Mouse (Mus musculus): ENCODE data around the gene Dnase2a. TPM values are rescaled to one million over a fixed set of nuclear protein-coding genes. Genes with fewer than 3 reads are reported as not detected.

Dnase2a gene
- total RNA-seq (2021) = 1 to 10 TPM; 2.8 to 4.1 TPM

DNA sequence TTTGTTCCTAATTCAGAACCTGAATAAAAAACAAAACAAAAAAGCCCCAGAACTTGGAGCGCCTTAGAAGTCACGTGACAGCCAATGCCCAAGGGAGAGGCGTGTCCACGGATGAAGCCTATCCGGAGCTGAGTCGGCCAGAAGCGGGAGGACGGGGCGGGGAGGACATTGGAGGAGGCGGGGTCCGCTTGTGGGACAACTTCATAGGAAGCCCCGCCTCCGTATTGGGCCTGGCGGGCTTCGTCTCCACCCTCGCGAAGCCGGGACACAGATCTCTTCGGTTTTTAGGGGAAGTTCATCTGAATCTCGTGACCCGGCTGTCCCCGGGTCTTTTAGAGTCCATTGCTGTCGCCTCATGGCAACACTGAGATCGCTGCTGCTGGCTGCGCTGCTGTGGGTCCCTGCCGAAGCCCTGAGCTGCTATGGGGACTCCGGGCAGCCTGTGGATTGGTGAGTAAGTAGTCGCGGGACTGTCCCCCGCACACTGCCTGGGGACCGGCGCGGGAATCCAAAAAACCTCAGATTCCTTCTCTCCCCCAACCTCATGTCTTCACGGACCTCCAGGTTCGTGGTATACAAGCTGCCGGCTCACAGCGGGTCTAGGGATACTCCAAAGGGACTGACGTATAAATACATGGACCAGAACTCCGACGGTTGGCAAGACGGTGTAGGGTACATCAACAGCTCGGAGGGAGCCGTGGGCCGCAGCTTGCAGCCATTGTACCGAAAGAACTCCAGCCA lies at the start of gene Dnase2a:
Gene Dnase2a (plus strand): TSS at position 140 of the 741 bp plus-strand sequence.
- intact Hi-C loops (cut with DNase I) = no loop called here
- DNase-seq = peak; percentile 95

DNA sequence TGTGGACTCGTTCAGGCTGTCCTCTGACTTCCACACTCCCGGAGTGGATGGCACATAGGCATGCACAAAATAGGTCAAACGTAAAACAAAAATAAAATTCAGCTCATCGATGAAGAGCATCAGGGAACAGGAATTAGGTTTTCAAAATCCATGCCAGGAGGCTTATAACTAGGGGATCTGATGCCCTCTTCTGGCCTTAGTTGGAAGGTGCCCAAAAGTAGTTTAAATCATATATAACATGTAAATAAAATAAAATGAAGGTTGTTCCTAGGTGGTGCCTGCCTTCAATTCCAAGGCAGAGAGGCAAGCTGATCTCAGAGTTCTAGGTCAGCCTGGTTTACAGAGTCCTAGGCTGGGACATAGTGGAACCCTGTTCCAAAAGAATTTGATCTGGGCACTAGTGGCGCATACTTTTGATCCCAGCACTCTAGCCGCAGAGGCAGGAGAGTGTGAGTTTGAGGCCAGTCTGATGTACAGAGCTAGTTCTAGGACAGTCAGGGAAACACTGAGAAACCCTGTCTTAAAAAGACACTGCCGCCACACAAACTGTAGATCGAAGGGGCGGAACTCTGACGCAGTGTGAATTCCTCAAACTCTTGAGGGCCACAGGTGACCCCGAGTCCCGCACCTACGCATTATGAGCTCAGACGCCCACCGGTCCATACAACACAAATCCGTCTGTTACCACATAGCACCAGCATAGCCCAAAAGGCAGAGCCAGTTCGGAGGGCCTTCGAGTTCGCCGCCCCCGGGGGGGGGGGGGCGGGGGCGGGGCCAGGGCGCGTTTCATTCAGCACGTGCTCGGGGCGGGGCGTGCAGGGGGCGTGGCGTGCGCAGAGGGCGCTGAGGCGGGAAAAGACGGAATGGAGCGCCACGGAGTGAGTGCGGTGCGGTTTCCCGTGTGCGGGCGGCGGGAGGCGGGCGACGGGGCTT lies 36.7 kb upstream of the Dnase2a start, which contains the start of gene Syce2:
Gene Syce2 (plus strand): TSS at position 736 of the 933 bp plus-strand sequence.
- peak; percentile 74 for DNase-seq
- intact Hi-C loops (cut with DNase I) = no loop called here

DNA sequence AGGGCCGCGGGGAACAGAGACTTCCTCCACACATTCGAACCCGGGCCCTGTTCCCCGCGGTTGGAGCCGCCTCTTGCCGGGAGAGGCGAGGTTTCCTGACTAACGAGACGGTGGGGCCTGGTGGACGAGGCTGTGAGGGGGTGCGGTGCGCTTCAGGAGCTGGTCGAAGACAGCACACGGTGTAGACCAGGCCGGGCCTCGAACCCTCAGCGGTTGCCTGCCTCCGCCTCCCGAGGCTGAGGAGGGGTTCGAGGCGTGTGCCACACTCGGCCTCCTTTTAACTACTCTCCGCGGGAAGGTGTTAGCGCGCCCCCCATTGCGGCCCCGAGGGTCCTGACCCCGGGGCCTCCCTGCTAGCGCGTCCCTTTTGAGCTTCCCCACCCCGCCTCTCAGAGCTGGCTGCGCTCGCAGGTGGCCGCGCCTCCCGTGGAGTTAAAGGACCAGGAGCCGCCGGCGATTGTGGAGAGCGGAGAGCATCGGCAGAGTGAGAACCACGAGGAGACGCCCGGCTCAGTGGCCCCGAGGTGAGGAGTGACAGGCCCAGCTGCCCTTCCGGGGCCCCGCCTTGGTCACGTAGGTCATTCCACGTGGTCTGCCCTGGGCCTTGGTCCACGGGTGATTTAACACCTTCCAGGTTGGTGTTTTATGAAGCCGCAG lies 35.9 kb upstream of the Dnase2a start:
- intact Hi-C loops (cut with DNase I) = no loop called here
- DNase-seq = peak; percentile 27

DNA sequence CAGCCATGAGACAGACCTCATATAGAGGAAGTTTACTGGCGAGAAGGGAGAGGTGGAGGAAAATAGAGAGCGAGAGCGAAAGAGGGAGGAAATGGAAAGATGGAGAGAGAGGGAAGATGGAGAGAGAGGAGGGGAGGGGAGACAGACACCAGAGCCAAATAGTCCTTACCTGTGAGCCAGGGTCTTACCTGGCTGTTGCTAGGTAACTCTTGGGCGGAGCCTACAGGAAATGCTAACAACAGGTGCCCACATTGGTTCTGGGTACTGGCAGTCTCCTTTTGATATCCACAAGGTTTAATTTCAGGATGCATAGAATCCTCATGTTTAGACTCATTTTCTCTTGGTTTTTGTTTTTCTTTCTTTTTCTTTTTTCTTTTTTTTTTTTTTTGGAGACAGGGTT lies 35.3 kb upstream of the Dnase2a start:
- intact Hi-C loops (cut with DNase I) = no loop called here
- DNase-seq = no peak

DNA sequence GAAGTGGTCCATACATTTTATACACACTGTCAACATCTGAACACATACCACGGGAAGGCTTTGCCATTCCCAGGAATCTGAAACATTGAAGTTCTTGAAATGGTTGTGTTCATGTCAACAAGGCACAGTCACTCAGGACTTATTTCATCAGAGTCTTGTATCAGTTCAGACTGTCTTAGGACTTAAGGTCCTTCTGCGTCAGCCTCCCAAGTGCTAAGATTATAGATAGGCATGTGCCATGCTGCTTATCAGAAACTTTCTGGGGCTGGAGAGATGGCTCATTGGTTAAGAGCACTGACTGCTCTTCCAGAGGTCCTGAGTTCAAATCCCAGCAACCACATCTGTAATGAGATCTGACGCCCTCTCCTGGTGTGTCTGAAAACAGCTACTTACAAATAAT lies 34.0 kb upstream of the Dnase2a start:
- DNase-seq = no peak
- intact Hi-C loops (cut with DNase I) = no loop called here

DNA sequence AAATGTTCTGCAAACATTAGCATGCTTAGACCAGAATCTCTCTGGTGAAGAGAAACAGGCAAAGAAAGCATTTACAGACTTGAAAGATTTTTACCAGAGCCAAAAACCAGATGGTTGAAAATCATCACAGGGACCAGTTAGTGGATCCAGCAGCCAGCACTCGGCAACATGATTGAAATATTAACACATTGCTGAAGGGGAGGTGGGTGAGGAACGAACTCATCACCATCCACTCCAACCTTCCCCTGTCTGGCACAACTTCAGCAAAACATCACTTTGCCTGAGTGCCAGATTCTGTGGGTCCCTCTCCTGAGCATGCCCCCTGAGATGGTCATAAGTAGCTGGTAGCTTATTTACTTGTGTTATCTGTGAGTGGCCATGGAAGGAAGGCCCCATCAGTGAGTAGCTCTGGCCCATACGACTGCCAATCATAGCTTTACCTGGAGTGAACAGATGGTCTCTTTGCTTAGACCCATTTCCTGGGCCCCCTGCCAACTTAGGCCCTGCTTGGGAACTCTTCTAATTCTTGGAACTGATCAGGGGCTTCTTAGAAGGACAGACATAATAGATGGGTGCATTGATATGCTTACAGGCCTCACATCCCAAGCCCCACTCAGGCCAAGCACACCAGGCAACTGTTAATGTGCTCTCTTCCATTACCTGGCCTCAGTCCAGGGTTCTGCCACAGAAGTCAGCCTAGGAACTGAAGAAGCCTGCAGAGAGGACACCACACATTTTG lies 30.9 kb upstream of the Dnase2a start:
- peak; percentile 80 for DNase-seq
- intact Hi-C loops (cut with DNase I) = no loop called here

DNA sequence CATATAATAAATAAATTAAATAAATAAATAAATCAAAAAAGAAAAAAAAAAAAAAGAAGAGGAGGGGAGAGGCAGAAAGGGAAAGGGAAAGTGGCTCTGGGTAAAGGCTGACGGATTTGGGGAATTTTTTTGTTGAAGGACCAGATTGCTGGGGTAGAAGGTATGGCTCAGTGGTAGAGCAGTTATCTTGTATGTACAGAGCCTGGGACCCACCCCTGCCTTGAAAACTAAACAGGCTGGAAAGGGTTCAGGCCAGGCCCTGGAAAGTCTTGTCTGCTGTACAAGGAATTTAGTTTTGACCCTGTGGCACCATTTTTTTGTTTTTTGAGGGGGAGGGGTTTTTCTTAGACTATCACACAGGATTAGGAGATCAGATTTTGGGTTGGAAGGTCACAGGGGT lies 29.4 kb upstream of the Dnase2a start:
- no peak for DNase-seq
- intact Hi-C loops (cut with DNase I) = no loop called here

DNA sequence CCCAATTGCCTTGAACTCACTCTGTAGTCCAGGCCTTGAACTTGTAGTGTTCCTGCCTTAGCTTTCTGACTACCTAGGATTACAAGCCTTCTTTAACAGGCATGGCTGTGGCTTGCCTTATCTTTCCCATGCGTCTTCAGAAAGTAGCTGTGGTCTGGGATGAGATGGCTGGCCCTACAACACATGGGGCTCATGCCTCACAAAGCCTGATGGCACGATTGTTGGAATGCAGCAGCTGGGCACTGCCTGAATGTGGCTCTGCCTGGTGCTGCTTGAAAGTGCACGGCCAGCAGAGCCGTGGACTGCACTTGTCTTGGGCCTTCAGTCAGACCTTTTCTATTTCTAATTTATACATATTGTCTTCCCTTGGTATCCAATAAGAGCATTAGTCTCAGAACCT lies 23.6 kb upstream of the Dnase2a start:
- DNase-seq = no peak
- intact Hi-C loops (cut with DNase I) = no loop called here

DNA sequence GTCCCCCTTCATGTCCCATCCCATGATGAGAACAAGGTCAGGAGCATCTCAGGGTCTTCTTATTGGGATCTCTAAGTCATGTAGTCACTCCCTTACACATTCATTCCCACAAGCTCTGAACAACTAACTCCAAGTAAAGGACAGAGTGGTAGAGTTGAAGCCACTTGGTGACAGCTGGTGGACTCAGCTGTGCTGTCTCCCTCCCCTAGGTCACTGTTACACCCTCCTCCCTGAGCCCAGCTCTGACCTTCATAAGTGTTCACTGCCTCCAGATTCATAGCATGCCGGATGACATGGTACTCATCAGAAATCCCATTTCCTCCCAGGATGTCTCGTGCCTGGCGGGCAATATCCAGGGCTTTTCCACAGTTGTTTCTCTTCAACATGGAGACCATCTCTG lies 20.1 kb upstream of the Dnase2a start:
- intact Hi-C loops (cut with DNase I) = no loop called here

DNA sequence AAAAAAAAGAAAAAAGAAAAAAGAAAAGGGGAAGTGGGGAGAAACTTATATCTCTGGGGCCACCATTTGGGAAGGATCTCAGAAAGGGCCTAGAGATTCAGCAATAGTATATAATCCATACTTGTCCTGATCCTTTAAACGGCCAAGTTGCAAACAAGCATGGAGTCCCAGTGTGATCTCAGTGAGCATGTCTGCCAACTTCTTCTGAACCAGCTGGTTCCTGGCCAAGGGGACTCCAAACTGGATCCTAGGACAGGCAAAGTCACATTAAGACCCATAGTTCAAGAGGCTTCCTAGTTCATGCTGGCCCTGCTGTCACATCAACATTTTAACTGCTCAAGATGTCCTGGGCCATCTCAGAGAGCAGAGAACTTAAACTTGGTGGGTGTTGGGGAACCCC lies 19.2 kb upstream of the Dnase2a start:
- intact Hi-C loops (cut with DNase I) = no loop called here
- no peak for DNase-seq

More for the DNA sequence above, 20.1 kb upstream of the Dnase2a start:
- DNase-seq = no peak

DNA sequence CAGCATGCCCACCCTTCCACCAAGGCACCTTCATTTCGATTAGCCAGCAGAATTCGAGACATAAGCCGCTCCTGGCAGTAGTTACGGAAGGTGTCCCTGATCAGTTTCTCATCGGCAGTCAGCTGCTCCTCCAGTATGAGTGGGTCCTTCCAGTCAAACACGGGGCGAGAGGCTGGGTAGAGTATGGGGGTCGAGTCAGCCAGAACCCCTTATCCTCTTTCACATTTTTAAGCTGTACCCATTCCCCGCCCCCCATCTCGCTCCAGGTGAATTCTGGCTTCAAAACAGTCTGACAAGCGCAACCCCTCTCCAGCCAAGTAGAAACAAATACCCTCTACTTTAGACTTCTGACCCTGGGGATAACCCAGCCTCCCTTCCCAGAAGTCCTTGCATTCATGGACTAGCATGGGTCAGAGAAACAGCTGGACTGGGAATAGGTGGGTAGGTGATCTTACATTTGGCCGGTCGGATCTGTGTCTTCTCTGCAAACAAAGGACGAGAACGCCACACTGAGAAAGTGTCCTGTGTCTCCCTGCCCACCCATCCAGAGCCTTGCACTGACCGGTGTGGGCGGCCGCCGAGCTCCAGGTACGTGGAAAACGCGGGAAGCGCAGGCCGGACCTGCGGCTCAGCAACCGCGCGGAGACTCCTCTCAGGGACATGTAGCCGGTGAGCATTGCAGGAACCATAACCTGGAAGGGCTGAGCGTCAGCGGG lies 15.2 kb upstream of the Dnase2a start:
- no peak for DNase-seq
- intact Hi-C loops (cut with DNase I) = no loop called here

DNA sequence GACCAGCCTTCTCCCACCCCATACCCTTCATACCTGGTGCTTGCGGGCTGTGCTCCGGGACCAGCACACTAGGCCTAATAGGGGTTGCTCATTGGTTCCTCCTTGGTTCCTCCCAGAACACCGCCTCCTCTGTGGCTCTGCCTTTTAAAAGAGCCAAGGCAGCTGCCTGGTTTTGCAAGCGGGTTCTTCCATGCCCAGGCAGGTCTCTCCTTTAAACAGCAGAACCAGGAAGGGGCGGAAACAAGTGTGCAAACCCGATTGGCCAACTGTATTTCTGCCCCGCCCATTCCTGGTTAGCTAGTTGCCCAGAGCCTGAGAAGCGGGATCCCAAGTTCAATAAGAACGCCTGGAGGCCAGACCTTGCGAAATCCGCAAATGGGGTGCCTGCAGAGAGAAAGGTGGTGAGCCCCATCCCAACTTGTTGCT lies 14.6 kb upstream of the Dnase2a start, which contains the start of gene Gcdh:
Gene Gcdh (minus strand): TSS at position 213 of the 426 bp plus-strand sequence.
- DNase-seq = peak; percentile 87
- intact Hi-C loops (cut with DNase I) = no loop called here

DNA sequence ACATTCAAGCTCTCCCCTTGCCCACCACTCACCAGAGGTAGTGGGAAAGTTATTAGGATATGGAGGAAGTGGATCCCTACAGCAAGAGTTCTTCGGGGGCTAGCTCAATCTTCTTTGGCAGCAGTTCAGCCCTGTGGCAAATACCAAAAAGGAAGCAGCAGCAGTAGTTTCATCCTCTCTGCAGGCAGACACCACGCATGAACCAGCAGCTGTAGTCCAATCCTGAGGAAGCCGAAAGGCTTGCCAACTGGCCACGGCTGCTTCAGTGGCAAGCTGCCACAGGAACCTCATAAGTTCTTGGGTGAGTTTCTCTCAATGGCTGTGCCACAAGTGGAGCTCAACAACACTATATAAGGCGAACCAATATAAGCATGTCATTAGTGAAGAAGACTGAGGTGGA lies 12.4 kb upstream of the Dnase2a start:
- intact Hi-C loops (cut with DNase I) = no loop called here

DNA sequence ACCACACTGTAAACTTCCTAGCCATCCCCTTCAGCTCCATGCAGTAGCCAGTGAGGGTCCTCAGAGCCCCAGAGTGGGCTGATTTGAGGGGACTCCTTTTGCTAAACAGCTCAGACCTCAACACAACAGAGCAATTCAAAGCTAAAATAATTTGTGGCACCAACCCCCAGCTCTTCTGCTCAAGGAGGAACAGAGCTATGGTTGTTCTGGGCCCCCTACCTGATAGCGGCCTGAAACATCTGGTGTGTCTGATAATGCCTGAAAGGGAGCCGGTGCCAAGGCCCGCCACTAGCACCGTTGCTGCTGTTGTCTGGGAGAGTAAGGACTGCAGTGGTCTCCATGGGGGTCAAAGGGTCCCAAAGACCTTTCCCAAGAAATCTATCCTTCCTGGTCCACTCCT lies 7.3 kb upstream of the Dnase2a start:
- intact Hi-C loops (cut with DNase I) = no loop called here
- DNase-seq = no peak

More for the DNA sequence above, 12.4 kb upstream of the Dnase2a start:
- no peak for DNase-seq

DNA sequence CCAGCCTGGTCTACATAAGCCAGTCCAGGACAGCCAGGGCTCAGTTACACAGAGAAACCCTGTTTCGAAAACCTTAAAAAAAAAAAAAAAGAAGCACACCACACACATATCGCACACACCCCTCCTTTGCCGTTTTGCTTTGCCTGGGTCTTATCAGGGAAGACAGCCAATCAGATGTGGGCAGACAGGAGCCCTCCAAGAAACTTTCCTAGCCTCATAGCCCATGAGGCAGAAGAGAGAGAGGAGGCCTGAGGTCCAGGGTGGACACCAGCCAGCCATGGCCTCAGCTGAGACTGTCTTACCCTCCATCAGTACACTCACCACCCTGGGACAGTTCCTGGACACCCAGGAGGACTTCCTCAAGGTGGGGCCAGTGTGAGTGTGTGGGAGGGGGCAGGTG lies 6.6 kb upstream of the Dnase2a start, which contains the start of gene Klf1:
Gene Klf1 (plus strand): TSS at position 177 of the 400 bp plus-strand sequence.
- DNase-seq = no peak
- intact Hi-C loops (cut with DNase I) = no loop called here

DNA sequence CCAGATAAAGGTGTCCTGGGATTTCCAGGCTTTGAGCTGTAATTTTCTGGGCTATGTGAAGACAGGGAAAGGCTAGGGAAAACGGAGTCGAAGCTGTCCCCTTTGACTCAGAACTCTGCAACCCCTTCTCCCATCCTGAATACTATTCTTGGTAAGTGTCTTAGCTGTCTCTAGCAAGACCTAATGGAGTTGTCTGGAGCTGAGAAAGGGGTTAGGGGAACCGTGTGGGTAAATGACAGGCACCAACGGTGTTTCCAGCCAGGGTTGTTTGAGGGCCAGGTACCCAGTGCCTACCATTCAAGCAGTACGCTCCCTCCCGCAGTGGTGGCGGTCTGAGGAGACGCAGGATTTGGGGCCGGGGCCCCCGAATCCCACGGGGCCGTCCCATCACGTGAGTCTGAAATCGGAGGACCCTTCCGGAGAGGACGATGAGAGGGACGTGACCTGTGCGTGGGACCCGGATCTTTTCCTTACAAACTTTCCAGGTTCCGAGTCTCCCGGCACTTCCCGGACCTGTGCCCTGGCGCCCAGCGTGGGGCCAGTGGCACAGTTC lies 5.9 kb upstream of the Dnase2a start:
- no peak for DNase-seq
- intact Hi-C loops (cut with DNase I) = no loop called here

DNA sequence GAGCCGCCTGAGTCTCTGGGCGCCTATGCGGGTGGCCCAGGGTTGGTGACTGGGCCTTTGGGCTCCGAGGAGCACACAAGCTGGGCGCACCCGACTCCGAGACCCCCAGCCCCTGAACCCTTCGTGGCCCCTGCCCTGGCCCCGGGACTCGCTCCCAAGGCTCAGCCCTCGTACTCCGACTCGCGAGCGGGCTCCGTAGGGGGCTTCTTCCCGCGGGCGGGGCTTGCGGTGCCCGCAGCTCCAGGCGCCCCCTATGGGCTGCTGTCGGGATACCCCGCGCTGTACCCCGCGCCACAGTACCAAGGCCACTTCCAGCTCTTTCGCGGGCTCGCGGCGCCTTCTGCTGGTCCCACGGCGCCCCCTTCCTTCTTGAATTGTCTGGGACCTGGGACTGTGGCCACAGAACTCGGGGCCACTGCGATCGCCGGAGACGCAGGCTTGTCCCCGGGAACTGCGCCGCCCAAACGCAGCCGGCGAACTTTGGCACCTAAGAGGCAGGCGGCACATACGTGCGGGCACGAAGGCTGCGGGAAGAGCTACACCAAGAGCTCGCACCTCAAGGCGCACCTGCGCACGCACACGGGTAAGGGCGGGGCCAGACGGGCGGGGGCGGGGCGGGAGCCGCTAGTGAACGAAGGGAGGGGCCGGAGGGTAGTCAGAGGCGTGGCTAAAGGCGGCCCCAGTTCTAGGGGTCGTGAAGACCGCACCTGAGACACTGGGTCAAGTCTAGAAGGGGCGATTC lies 5.3 kb upstream of the Dnase2a start:
- intact Hi-C loops (cut with DNase I) = no loop called here
- peak; percentile 97 for DNase-seq

DNA sequence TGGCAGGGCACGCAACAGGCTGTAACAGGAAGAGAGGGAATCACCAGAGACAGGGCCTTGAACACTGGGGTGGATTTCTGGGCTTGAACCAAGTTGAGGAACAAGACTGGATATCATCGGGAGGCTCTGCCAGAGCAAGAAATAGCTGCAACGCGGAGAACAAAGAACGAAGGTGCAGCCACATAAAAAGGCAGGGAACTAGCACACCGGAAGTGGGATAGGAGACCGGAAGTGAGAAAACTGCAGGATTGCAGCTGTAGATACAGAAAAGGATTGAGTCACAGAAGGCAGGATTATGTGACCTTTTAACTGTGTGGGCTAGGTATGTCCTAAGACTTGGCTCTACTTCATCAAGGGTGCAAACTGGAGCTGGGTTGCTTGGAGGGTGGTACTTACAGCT lies 4.0 kb upstream of the Dnase2a start:
- DNase-seq = no peak
- intact Hi-C loops (cut with DNase I) = no loop called here

DNA sequence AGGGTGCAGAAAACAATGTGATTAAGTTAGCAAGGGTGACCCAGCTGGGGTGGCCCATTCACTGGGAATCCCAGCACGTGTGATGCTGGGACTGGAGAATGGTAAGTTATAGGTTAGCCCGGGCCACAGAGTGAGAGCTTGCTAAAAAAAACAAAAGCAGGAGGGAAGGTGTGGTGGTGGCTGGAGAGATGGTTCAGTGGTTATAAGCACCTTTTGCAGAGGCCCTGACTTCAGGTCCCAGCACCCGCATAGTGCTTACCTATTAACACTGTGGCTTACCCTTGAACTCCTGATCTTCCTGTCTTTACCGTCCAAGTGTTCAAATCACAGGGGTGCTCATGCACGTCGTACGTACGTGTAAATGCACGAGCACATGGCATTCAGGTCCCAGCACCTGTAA lies 1.3 kb upstream of the Dnase2a start:
- DNase-seq = no peak
- intact Hi-C loops (cut with DNase I) = no loop called here
